Mouse (Mus musculus) heart, postnatal 10 days (tissue): ENCODE results near the gene Cbfa2t2. TPM values are rescaled to one million over a fixed set of nuclear protein-coding genes. Genes with fewer than 3 reads are reported as not detected.

Experiments
- DNase-seq, 2 experiments: peaks; one replicate each; pipeline ENCODE4 v3.0.0; 2021
- intact Hi-C: fragments of 180-260 bp; cut with DNase I; formaldehyde crosslinking; loops from one replicate; pipeline ENCODE4 v1.15.1; 2025
- total RNA-seq, 2 experiments: library from RNA; stranded (reverse); gene quantifications; 2 replicates each; pipeline ENCODE4 v1.2.3; 2021

The Cbfa2t2 gene
- total RNA-seq, 2 experiments from 2014 or later: 23.5 to 25.3 TPM

- DNase-seq: no peak
- intact Hi-C loops: no loop called here
Measured at GRCm38 (mm10) chr2:154525285-154525684, 89.0 kb downstream of the Cbfa2t2 start.

GRCm38 (mm10) chr2:154526531-154526930 is 90.2 kb downstream of the Cbfa2t2 start:
- intact Hi-C loops: no loop called here
- DNase-seq: no peak

GRCm38 (mm10) chr2:154532888-154533287 is 96.6 kb downstream of the Cbfa2t2 start:
- intact Hi-C loops: no loop called here
- DNase-seq: no peak

- no peak for DNase-seq
- intact Hi-C loops: no loop called here
Measured at GRCm38 (mm10) chr2:154534704-154535270, 98.5 kb downstream of the Cbfa2t2 start.

- intact Hi-C loops: no loop called here
- peak; percentile 44 to 45 for DNase-seq
Measured at GRCm38 (mm10) chr2:154538310-154538709, 102.0 kb downstream of the Cbfa2t2 start.

- no peak for DNase-seq
- intact Hi-C loops: loop anchor here (1.0 kb wide), 1 partner anchor 121 kb away; no protein-coding TSS in a partner anchor
Measured at GRCm38 (mm10) chr2:154538710-154539109, 102.4 kb downstream of the Cbfa2t2 start.

GRCm38 (mm10) chr2:154539720-154540119 is 103.4 kb downstream of the Cbfa2t2 start:
- intact Hi-C loops: loop anchor here (1.0 kb wide), 1 partner anchor 122 kb away; no protein-coding TSS in a partner anchor
- peak; percentile 62 to 73 for DNase-seq

- intact Hi-C loops: no loop called here
- DNase-seq: no peak
Measured at GRCm38 (mm10) chr2:154541630-154542029, 105.3 kb downstream of the Cbfa2t2 start.

- intact Hi-C loops: no loop called here
- DNase-seq: peak; percentile 86 to 88
Measured at GRCm38 (mm10) chr2:154543567-154544347, 107.5 kb downstream of the Cbfa2t2 start.

GRCm38 (mm10) chr2:154546711-154547110 is 110.4 kb downstream of the Cbfa2t2 start, which contains the start of gene 1700003F12Rik:
Gene 1700003F12Rik, plus strand, starts transcription at chr2:154547085.
- intact Hi-C loops: no loop called here

GRCm38 (mm10) chr2:154548688-154549087 is 112.4 kb downstream of the Cbfa2t2 start:
- intact Hi-C loops: no loop called here
- DNase-seq: peak; percentile 37 to 60

More at GRCm38 (mm10) chr2:154546711-154547110, 110.4 kb downstream of the Cbfa2t2 start, which contains the start of gene 1700003F12Rik:
- DNase-seq: no peak

GRCm38 (mm10) chr2:154549127-154549885 is 113.0 kb downstream of the Cbfa2t2 start:
- intact Hi-C loops: no loop called here
- peak; percentile 69 to 71 for DNase-seq

GRCm38 (mm10) chr2:154549886-154550189 is 113.6 kb downstream of the Cbfa2t2 start:
- DNase-seq: no peak
- intact Hi-C loops: no loop called here

GRCm38 (mm10) chr2:154550937-154551336 is 114.7 kb downstream of the Cbfa2t2 start:
- intact Hi-C loops: no loop called here

GRCm38 (mm10) chr2:154551476-154551875 is 115.2 kb downstream of the Cbfa2t2 start, which contains the start of gene Actl10:
Gene Actl10, plus strand, starts transcription at chr2:154551776.
- intact Hi-C loops: no loop called here
- no peak for DNase-seq

More at GRCm38 (mm10) chr2:154550937-154551336, 114.7 kb downstream of the Cbfa2t2 start:
- no peak for DNase-seq

- DNase-seq: no peak
- intact Hi-C loops: loop anchor here (2.0 kb wide), 1 partner anchor 61 kb away; the partner anchor contains the start of genes 4930519P11Rik and Zfp341
Measured at GRCm38 (mm10) chr2:154551927-154552326, 115.6 kb downstream of the Cbfa2t2 start.

- peak; percentile 72 to 74 for DNase-seq
- intact Hi-C loops: loop anchor here (2.0 kb wide), 1 partner anchor 60 kb away; the partner anchor contains the start of genes 4930519P11Rik and Zfp341
Measured at GRCm38 (mm10) chr2:154552424-154552907, 116.2 kb downstream of the Cbfa2t2 start.

- intact Hi-C loops: no loop called here
- DNase-seq: no peak
Measured at GRCm38 (mm10) chr2:154555235-154555634, 119.0 kb downstream of the Cbfa2t2 start.

- peak in 1 of 2 experiments; percentile 23 for DNase-seq
- intact Hi-C loops: no loop called here
Measured at GRCm38 (mm10) chr2:154557184-154557832, 121.0 kb downstream of the Cbfa2t2 start.
